Mouse (Mus musculus) lung, postnatal 25 days (tissue): Measurements from ENCODE around the gene Gstm3.

Experiments used
- DNase-seq: peaks from one replicate; pipeline ENCODE4 v3.0.0; 2022; ENCODE audit warnings: low spot score

The Gstm3 gene

GRCm38 (mm10) chr3:107929731-107930130, 39.4 kb downstream of the Gstm3 start:
- peak; percentile 42 for DNase-seq

GRCm38 (mm10) chr3:107929243-107929642, 39.8 kb downstream of the Gstm3 start:
- no peak for DNase-seq

DNA sequence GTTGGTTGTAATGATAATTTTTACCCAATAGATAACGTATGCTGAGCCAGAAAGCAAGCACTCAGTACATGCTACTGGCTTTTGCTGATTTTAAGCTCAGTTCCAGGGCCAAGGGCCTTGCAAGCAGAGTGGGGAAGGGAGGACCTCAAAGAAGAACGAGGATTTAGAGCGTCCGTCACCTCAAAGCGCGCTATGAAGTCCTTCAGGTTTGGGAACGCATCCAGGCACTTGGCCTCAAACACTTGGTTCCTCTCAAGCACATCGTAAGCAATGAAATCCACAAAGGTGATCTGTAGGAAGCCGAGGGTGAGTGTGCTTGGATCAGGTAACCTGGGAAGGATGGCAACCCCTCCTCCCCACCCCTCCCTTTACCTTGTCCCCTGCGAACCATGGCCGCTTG, 40.4 kb downstream of the Gstm3 start:
- DNase-seq = no peak

DNA sequence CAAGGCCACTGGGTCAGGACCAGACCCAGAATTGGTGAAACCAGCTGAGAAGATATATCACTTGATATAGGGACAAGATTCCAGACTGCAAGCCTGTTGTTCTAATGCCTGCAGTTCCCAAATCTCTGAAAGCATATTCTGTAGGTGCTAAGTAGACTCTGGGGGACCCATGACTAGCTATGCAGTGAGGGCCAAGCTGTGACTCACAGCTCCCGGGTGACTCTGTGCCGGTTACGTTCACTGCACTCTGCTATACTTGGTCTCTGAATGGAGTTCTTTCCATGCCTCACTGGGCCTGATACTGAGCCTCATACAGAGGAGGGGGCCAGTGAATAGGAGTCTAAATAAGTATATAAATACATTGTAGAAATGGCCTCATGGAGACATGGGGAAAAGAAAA, 41.2 kb downstream of the Gstm3 start:
- DNase-seq = no peak

DNA sequence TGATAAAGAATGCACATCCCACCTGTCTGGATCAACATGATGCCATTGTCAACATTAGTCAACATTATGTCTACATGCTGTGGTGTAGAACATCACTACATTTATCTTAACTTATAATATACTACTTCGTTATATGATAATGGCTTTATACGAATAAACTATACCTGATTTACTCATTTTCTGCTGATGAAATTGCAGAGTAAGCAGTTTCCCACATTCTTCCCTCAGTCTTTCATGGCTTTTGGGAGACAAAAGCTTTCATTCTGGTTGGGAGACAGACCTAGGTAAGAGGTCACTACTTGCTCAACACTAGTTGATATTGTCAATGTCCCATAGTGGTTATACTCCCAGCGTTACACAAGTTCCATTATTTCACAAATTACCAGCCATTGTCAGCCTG, 43.7 kb downstream of the Gstm3 start:
- DNase-seq = no peak

DNA sequence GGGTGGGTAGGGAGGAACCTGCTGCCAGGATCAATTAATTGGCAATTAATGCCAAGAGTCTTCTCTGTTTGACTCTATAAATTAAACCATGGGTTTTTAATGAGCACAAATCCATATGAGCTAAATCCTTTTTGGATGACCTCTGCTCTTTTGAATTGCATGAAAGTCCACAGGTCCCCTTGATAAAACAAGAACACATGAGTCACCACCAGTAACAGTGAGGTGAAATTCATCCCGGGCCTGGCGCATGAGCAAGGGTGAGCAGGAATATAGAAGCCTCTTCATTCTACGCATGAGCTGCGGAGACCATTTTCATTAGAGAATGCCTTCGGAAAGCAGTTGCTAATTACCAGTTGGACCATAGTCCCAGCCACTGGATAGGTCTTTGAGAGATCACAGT, 48.7 kb downstream of the Gstm3 start:
- DNase-seq = no peak

DNA sequence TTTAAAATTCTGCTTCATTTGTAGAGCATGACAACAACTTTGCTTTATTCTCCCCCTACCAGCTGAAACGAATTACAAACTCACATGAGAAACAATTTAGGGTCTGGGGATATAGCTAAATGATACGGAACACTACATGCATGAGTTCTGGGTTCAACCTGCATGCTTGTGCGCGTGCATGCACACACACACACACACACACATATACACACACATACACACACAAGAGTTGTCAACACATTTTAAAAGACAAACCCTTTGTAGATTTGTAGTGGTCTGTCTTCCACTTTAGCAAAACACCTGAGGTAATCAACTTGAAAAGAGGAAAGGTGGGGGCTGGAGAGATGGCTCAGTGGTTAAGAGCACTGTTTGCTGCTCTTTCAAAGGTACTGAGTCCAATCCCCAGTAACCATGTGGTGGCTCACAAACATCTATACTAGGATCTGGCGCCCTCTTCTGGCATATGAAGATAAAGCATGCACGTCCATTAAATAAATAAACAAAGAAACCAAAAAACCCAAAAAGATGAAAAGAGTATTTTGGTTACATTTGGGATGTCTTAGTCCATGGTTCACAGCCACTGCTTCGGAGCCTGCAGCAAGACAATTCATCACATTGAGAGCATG, 51.2 kb downstream of the Gstm3 start:
- peak; percentile 56 for DNase-seq

GRCm38 (mm10) chr3:107917097-107917496, 52.0 kb downstream of the Gstm3 start:
- DNase-seq = no peak

GRCm38 (mm10) chr3:107916674-107917073, 52.4 kb downstream of the Gstm3 start:
- no peak for DNase-seq
